Mouse (Mus musculus) lung, embryonic 16.5 days (tissue): ENCODE data around the gene Arsg. TPM values are rescaled to one million over a fixed set of nuclear protein-coding genes. Genes with fewer than 3 reads are reported as not detected.

Source experiments
- ATAC-seq: fragments of 200-750 bp; cut with Nextera tagmentation; 2 replicates; pipeline ENCODE4 v1.8.0; 2017; ENCODE audit warnings: low read depth, mild to moderate bottlenecking, moderate library complexity
- H3K27ac ChIP-seq: fragments of 300-500 bp; sonication (generic); 2 replicates; pipeline ENCODE4 v1.5.1; 2014; ENCODE audit warnings: mild to moderate bottlenecking, control low read depth, low read length
- H3K27me3 ChIP-seq: fragments of 300-500 bp; sonication (generic); 2 replicates; pipeline ENCODE4 v1.6.1; 2014; ENCODE audit warnings: low read depth, low read length, mixed read lengths; ENCODE audit not compliant: control insufficient read depth, insufficient read depth
- H3K36me3 ChIP-seq: fragments of 300-500 bp; sonication (generic); 2 replicates; pipeline ENCODE4 v1.6.1; 2014; ENCODE audit warnings: low read length; ENCODE audit not compliant: control insufficient read depth, insufficient read depth
- H3K4me1 ChIP-seq: fragments of 300-500 bp; sonication (generic); replicated peaks from 2 replicates; pipeline ENCODE4 v1.6.1; 2014; ENCODE audit warnings: low read length, mixed read lengths; ENCODE audit not compliant: control insufficient read depth, insufficient read depth
- H3K4me2 ChIP-seq: fragments of 300-500 bp; sonication (generic); 2 replicates; pipeline ENCODE4 v1.6.1; 2014; ENCODE audit warnings: low read depth, low read length, control low read depth
- H3K4me3 ChIP-seq: fragments of 300-500 bp; sonication (generic); 2 replicates; pipeline ENCODE4 v1.5.1; 2014; ENCODE audit warnings: mild to moderate bottlenecking, low read length, control low read depth
- H3K9ac ChIP-seq: fragments of 300-500 bp; sonication (generic); 2 replicates; pipeline ENCODE4 v1.6.1; 2014; ENCODE audit warnings: low read length, control low read depth
- H3K9me3 ChIP-seq: fragments of 300-500 bp; sonication (generic); 2 replicates; pipeline ENCODE4 v1.6.1; 2016; ENCODE audit warnings: low read length; ENCODE audit not compliant: control insufficient read depth
- WGBS: fragments of 180-500 bp; shearing (Covaris S2); extraction: QIAGEN DNeasy Blood & Tissue Kit; methylation state at CpG from one replicate; pipeline ENCODE4 v1.1.7; 2014; 5-methylcytosine and 5-hydroxymethylcytosine counted together
- microRNA-seq: library from miRNA; unstranded; fragments of <30 nt; microRNA quantifications from one replicate; pipeline ENCODE4, GENCODE M21; 2016
- polyA plus RNA-seq: library from polyadenylated mRNA; unstranded; fragments of >200 nt; fragmentation: Nextera tagmentation; extraction: Ambion mirVana; gene quantifications from 2 replicates; pipeline ENCODE4 v1.2.1, GENCODE M21; 2015

The Arsg gene
- polyA plus RNA-seq, 1 experiment from 2014 or later = 4.7 TPM

DNA sequence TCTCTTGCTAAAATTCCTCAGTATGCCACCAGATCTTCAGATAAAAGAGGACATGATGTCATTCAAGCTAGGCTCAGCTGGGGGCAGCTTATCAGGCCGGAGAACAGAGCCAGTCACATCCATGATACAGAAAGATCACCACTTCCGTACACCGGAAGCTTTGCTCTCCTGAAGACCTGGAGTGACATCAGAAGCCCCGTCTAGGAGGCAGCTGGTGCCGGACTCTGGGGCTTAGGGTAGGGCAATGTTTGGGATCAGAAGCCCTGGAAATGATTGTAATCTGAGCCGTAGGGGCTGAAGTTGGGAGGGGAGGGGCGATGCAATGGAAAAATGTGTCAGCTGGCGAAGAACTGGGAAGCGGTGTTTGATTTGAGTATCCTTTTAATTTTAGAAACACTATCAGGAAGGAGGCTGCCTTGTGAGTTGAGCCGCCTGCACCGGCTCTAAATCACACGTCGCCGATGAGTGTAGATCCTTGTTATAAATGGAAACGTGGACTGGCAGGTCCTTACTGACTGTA, 149.4 kb downstream of the Arsg start:
- Histone ChIP-seq H3K4me2 (peak overlapping the region; percentile 57), H3K9me3 (no peaks in the 10 kb centered on the region), H3K4me1 (peaks cover 12% of the 10 kb centered on the region), H3K36me3 (no peaks in the 10 kb centered on the region), H3K27me3 (no peaks in the 10 kb centered on the region), H3K4me3 (peak overlapping the region; percentile 34), H3K27ac (no peak overlapping the region), H3K9ac (peak overlapping the region; percentile 44)
- peak; percentile 66 for ATAC-seq
- 2% methylated on average over 15 of the region's 15 CpGs for WGBS

Small RNAs within 50 kb of the gene (microRNA-seq; reads per million reads assigned to microRNA genes)
- gene Gm25540 = not detected

Other genes starting within 250 kb of the Arsg start
- gene Rgs9, start 175.2 kb upstream of the Arsg start, polyA plus RNA-seq = 1.5 and 2.2 TPM in 2 replicates
- 28.3 and 28.9 TPM in 2 replicates for gene Gna13, start 110.5 kb upstream of the Arsg start, polyA plus RNA-seq
- not detected in 2 replicates for gene 9930022D16Rik, start 59.5 kb upstream of the Arsg start, polyA plus RNA-seq
- gene Amz2, start 47.4 kb upstream of the Arsg start, polyA plus RNA-seq = 40.4 and 44.0 TPM in 2 replicates
- 3.8 and 4.0 TPM in 2 replicates for gene Slc16a6, start 224 bp downstream of the Arsg start, polyA plus RNA-seq
- gene Wipi1, start 138.6 kb downstream of the Arsg start, polyA plus RNA-seq = 44.2 and 46.4 TPM in 2 replicates
- 393 and 407 TPM in 2 replicates for gene Prkar1a, start 176.0 kb downstream of the Arsg start, polyA plus RNA-seq
- 3.3 and 3.4 TPM in 2 replicates for gene Fam20a, start 248.9 kb downstream of the Arsg start, polyA plus RNA-seq